Mouse (Mus musculus) ovary, adult 18-20 months (tissue): ENCODE data around the gene Pdgfd.

Source experiments
- DNase-seq: peaks from one replicate; pipeline ENCODE4 v3.0.0; 2022; ENCODE audit warnings: low spot score, mixed read lengths

Pdgfd gene

GRCm38 (mm10) chr9:6317114-6317513 is 148.7 kb downstream of the Pdgfd start:
- DNase-seq: no peak

DNA sequence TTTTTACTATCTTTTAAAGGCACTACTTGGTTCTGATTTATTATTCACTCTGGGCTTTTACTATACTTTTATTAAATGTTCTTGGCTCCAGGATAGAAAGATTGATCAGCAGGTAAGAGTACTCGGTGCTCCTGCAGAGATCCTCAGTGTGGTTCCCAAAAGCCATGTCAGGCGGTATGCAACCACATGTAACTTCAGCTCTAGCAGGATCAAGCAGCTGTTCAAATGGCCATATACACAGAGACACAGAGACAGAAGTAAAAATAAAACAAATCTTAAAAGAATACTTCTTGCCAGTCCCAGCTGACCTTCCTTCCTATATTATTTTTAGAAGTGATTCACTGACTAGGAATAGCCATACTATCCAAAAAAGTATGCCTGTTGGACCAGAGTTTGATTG is 157.0 kb downstream of the Pdgfd start:
- no peak for DNase-seq

GRCm38 (mm10) chr9:6333499-6333898 is 165.1 kb downstream of the Pdgfd start:
- DNase-seq: no peak

DNA sequence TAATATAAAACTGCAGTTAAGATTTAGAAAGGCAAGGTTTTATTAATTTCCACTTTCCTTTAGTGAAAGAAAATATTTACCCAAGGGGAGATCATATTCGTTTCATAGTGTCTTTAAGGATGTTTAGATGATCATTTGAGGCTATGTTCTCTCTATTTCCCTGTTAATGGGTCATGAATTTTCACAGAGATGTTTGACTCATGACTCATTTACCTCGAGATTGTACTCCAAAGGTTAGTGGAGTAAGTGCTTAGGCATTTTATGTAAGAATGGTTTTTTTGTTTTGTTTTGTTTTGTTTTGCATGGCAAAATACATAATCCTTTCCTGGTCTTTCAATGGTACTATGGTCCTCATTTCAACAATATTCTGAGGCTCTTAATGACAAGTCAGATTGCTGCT is 167.9 kb downstream of the Pdgfd start:
- DNase-seq: no peak

- DNase-seq: no peak
These were observed 169.5 kb downstream of the Pdgfd start for GRCm38 (mm10) chr9:6337891-6338290.

- no peak for DNase-seq
These were observed 170.0 kb downstream of the Pdgfd start for GRCm38 (mm10) chr9:6338344-6338743.

DNA sequence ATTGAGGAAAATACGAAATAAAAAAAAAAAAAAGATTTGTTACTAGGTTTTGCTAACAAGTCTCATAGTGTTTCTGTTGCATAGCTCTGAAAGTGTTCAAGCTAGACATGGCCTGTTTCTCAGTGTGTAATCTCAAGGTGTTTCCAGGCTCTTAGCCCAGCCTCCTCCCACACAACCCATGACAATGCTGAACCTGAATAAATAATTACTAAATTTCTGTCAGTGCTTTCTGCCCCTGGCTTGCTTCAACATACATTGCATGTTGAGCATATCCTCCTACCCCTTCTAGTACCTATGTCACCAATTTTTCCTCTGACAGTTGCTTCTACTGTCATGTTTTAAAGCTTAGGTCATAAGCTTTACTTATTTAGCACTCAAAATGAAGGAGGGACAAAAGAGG is 171.0 kb downstream of the Pdgfd start:
- DNase-seq: no peak

GRCm38 (mm10) chr9:6340750-6341149 is 172.4 kb downstream of the Pdgfd start:
- DNase-seq: no peak

- DNase-seq: no peak
These were observed 174.5 kb downstream of the Pdgfd start for GRCm38 (mm10) chr9:6342854-6343253.

DNA sequence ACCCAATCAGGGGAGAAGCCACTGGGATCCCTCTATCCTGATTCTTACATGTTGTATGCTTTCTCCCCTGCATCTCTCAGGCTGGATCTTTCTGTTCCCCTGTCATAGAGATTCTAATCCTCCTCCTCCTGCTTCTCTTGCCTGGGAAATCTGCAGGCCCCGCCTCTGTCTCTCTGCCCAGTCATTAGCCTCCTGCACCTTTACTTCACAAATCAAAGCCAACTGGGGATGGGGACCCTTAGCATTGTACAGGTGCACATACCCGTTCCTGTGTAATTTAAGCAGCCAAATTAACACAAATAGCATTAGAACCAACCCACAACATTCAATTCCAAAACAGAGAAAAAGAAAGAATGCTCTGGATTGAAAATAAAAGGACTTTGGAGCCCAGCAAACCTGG is 176.1 kb downstream of the Pdgfd start:
- no peak for DNase-seq

DNA sequence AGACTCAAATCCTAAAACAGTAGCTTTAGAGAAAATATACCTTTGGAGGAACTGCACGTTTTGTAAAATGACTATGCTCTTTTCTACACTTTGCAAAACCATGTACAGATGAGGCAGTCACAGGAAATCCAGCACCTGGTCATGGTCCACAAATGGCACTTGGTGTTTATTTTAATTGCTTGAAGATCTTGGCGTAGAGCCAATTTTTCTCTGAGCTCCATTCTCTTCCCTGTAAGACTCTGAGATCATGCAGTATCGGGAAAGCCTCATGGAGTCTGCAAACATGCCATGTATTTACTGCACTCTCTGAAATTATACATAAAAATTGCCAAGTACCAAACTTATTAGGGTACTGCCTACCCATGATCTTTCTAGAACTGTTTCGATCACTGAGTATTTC is 176.5 kb downstream of the Pdgfd start:
- no peak for DNase-seq

- DNase-seq: no peak
These were observed 177.0 kb downstream of the Pdgfd start for GRCm38 (mm10) chr9:6345366-6345765.

DNA sequence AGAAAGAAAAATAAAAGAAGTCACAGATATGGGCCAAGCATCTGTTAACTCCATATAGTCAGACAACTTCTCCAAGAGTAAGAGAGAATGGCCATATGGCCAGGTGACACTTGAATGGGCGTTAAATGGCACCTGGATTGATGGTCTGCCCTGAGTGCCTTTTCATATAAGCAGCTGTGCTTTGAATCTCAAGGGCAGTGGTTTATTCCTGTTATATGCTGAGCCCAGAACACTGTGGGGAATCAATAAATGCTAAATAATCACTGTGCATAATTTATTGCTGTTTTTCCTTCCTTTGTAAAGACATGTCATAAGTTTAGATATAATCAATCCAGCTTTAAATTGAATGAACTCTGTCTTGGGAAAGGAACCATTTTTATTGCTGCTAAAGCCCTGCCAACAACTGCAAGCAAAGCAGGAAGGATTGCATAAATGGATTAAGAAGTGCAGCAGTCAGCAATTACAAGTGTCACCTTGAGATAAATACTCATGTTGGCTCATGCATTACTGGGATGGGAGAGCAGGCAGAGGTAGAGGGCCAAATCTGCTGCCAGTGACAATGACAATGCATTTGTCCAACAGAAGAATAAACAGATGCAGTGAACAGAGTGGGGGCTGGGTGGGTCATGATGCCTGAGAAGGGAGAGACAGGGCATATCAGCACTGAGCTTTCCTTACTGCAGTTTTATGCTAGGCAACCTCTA is 185.0 kb downstream of the Pdgfd start:
- no peak for DNase-seq

- no peak for DNase-seq
These were observed 192.4 kb downstream of the Pdgfd start for GRCm38 (mm10) chr9:6360795-6361194.

DNA sequence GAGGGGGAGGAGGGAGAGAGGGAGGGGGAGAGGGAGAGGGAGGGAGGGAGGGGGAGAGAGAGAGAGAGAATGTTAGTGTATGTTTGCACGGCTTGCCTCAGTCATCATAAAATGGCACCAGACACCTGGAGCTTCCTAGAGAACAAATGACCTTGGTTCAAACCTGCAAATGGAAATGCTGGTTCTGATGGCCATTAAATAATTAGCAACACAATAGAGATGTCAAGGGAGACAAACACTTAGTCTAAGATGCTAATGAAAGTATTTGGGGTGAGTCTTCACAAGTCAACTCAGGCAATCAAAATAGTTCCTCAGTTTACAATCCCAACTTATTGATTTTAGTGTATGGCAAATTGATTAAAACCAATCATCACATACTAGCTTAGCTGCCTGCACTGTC is 198.2 kb downstream of the Pdgfd start:
- no peak for DNase-seq

GRCm38 (mm10) chr9:6401764-6402163 is 233.4 kb downstream of the Pdgfd start:
- no peak for DNase-seq

DNA sequence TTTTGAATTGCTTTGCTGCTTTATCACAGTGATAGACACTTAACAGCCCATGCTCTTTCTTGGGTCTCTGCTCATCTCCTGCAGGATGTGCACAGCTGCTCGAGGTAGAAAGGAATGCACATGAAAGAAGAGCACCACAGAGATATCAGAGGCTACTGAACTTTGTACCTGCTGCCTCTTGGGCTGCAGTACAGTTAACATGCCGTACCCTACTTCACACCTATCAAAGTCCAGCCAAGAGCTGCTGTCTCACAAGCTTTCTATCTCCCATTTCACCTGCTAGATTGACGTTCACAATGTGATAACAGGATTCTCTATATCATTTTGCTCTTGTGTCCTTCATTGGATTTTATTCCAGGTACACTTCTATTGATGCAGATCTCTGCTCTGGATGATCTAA is 238.2 kb downstream of the Pdgfd start:
- DNase-seq: no peak

DNA sequence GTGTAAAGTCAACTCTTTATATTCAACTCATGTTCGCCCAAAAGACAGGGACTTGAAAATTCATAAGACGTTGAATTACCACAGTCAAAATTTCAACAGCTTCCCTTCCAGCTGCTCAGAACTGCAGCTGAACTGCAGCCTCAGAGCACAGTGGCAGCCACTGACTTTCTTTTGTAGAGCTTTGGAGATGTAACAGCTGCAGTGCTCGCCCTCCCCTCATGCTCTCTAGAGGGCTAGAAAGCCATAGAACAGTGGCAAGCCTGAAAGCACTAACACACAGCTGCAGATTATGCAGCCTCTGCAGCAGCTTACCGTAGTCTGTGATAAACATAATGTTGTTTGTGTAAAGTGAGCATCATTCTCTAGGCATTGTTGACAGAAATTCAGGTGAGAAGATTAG is 239.6 kb downstream of the Pdgfd start:
- DNase-seq: no peak

DNA sequence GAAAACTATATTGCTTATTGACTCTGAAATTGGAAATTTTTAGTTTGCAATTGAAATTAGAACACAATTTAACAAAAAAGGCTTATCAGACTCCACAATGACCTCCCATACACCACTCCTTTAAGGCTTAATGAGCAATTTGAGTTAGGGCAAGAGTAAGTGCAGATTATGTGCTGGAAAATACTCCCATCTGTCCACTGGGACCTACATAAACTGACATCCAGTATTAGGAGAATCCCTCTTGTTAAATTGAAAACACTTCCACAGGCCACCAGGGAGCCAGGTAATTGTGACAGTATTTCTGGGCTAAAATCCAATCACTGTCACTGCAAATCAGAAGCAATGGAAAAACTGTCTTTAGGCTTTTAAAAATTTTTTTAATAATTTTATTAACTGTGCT is 256.2 kb downstream of the Pdgfd start:
- DNase-seq: no peak
